Mouse (Mus musculus) erythroblast, adult 5-6 weeks (primary cell): ENCODE results near the gene Tmem87a. TPM values are rescaled to one million over a fixed set of nuclear protein-coding genes. Genes with fewer than 3 reads are reported as not detected.
A peak's percentile ranks its signal among the peaks of the same experiment; 100 is the strongest.

Experiments
- ATAC-seq: replicated peaks from 2 replicates; pipeline ENCODE4 v1.8.0; 2016; ENCODE audit warnings: moderate number of reproducible peaks, mild to moderate bottlenecking, moderate TSS enrichment, inconsistent platforms; ENCODE audit not compliant: poor library complexity, low FRiP score, severe bottlenecking
- total RNA-seq, 2 experiments: library from RNA; stranded (forward) in 1 of 2; stranded (reverse) in 1 of 2; fragments of 150-400 nt in 1 of 2; fragments of 200-764, 138-1000 nt in 1 of 2; gene quantifications; 2 replicates each; pipeline versions ENCODE4 v1.2.3 to v1.2.4; 2015 to 2017; ENCODE audit warnings: low replicate concordance in 2 of 2

The Tmem87a gene
- total RNA-seq, 2 experiments from 2014 or later, result 7.1 to 19.7 TPM

DNA sequence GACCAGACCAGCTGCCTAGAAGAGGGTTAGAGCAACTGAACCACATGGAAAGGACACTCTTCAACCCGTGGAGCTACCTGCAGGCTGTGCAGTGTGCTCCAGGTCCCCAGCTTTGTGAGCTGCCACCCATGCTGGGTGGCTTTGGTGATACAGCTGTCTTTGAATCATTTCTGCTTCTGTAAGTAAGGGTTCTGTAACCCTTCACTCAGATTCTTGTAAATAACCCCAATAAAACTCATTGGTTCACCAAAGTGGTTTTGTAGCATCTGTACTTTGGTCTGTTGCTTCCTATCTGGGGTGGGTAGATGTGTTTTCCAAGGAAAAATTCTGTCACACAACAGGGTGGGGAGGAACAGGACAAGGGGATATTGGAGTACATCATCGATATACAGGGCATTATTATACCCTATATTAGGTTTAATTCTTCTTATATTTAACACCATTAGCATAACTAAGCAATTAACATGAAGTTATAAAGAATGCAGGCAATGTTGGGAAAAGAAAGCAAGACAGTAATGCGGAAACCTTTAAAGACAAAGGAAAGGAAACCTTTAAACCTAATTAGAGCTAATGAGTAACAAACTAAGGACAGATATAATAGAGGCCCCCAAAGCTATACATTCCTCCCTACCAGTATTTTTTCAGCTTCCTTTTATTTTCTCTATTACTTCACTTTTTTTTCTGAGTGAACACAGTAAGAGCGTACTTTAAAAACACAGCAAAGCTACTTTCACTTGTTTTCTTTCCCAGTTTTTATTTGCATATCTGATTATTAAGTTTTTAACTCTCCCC is 36.3 kb downstream of the Tmem87a start:
- no peak for ATAC-seq

DNA sequence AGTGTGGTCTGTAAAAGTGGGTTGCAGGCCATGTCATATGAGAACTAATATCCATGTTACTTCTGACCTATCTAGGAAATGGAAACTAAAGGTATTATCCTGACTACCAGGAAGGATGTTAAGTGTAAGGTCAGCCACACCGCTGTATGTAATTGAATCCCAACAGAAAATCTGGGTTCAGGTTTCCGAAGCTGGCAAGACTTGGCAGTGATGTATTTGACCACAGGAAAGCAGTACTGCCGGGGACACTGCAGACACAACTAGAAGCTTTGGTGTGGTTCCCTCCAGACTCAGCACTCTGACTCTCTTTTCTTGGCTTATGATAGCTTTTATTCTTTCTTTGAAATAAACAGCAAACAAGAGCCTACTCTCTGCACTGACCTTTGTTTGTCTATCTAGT is 37.4 kb downstream of the Tmem87a start:
- no peak for ATAC-seq

DNA sequence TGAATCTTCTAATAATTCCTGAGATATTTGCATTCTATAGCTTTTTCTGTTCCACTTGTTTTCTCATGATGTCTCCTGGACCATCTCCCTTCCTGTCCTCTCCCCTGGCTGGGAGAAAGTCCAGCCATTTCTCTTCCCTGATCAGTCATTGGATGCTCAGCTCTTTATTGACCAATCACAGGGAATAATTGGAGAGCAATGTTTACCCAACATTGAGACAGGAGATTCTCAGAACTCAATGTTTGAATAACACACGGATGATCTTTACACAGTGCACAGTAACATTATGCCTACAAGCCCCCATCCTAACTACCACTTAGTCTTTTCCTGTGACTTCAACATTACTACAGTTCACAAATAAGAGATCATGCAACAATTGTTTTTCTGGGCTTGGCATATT is 43.5 kb downstream of the Tmem87a start:
- no peak for ATAC-seq

DNA sequence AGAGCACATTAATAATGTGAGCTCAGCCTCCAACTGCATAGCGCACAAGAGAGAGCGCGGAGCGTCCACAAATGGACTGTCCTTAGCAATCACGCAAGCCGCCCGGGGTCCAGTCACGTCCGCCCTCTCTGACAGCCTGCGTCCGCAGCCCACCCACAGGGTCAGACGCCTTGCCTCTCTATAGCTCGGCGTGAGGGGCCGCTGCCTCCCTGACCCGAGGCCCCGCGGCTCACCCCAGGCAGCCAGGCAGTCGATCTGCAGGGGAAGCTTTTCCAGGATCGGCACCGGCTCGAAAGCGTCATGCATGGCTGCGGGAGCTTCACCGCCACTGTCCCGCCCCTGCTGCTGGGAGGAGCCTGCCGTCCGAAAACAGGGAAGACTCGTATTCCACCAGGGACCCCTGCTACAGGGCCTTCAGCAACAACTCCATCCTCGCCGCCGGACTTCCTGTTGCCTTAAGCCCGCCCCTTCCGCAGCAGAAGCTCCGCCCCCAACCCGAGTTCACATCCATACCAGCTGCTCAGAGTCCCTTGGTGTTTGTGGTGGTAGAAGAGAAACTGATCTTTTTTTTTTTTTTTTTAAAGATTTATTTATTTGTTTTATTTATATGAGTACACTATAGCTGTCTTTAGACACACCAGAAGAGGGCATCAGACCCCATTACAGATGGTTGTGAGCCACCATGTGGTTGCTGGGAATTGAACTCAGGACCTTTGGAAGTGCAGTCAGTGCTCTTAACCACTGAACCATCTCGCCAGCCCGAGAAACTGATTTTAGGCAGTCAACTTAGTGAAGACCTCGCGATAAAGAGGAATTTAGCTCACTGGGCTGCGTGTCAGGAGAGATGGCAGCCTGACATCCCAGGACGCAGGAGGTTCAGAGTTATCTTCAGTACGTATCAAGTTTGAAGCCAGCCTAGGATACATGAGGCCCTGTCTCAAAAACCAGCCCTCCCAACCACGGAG is 50.9 kb downstream of the Tmem87a start, which contains the start of gene Vps39:
Vps39 (minus strand) TSS at position 456 of the 965 bp plus-strand sequence.
- peak; percentile 98 for ATAC-seq

DNA sequence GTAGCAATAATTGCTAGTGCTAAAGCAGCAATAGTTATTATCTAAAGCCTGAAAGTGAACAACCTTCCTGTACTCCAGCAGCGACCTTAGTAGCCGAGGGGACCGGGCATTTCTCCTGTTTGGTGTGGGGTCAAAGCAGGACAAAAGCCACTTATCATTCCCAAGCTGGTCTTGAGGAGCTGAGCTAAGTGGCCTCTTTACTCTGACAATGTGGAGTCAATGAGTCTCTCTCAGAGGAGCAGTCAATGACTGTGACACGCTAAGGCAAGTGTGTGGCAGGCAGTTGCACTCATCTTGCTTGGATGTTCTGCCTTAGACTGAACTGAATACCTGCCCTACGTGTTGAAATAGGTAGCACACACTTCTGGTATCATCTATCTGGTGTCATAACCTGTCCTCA is 52.6 kb downstream of the Tmem87a start:
- ATAC-seq, result no peak

DNA sequence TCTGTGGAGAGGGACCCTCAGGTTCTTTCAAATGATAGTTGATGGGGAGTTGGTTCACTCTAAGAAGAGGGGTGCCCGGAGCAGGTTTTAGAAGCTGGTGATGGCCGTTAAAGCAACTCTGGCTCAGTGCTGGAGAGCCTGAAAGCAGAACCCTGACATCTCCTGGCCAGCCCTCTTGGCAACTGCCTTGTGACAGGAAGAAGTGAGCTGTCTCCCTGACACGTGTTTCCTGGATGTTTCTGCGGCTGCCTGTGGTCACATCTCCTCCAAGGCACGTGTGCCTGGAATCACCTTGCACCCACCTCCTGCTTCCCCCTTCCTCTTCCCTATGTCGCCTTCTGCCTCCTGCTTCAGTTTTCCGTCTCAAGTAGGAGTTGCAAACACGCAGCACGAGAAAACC is 55.8 kb downstream of the Tmem87a start:
- no peak for ATAC-seq

DNA sequence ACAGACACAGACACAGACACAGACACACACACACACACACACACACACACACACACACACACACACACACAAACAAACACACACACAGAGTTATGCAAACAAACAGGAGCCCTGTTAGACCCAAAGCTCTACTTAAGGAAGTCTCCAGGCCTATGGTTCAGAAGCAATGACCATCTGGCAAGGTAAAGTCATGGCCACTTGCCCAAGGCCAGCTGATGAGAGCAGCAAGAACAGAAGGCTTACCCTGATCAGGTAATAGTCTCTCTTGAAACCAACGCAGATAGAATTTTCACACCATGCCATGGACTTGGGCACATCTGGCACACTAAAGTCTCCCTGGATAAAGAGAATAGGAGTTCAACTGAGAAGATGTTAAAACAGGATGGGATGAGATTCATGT is 62.2 kb downstream of the Tmem87a start:
- ATAC-seq, result no peak

DNA sequence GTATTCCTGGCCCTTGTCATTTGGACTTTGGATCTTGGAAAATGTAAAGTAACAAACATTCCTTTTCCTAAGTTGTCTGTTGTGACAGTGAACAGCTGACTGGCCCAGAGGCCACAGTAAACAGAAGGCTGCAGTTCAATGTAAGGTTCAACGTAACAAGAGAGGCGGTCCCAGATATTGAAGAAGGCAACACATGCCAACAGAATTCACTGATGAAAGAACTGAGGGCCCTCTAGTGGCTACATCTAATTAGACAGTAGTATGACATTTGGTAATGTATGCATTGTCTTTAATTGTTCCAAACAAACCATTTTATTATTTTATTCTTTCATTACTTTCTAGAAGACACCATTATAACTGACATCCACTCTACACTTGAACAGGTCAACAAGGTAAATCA is 66.0 kb downstream of the Tmem87a start:
- no peak for ATAC-seq

DNA sequence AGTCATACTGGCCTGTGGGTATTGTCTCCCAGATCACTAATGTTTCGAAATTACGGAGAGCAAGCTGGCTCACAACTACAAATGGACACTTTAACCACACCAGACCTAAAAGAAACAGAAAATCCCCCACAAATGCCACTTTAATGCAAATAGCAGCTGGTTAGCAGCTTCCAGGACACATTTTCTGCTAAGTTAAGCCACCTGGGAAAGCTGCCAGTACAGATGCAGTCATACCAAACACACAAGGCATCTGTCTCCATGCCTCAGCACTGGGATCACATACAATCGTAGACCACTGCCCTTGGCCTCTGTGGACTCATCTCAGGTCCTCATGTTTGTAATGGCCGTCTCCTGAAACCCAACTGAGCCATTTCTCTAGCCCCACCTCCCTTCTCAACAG is 72.3 kb downstream of the Tmem87a start:
- no peak for ATAC-seq

DNA sequence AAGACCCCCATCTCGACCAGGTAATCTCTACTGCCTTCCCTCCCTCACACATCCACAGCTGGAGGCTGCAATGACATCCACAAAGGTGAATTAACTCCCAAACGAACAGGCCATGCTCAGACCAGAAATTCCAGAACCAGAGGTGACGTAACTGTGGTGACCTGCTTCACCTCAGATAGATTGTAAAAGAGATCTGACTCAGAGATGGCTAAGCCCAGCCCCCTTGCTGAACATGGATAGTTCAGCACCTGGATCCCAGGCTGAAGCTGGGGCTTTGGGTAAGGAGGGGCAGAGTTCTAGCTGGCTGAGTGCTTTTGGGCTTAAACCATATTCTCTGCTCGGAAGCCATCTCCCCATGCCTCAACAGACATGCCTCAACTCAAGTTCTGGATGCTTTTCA is 88.8 kb downstream of the Tmem87a start:
- no peak for ATAC-seq

DNA sequence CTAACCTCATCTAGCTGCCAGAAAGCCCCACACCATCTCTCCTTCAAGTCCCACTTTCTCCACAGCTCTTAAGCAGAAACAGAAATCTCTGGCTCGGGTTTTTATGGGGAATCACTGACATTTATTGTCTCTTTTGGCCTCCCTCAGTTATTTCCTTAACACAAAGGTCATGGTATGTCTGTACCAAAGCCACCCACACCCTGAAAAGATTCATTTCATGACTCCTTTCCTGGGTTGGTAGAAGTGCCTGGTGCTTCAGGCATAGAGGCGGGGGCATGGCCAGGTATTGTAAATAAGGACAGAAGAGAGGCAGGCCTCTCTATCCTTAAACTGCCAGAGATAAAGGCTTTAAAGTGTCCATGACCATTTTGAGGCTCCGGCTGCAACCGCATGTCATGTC is 89.4 kb downstream of the Tmem87a start:
- no peak for ATAC-seq

DNA sequence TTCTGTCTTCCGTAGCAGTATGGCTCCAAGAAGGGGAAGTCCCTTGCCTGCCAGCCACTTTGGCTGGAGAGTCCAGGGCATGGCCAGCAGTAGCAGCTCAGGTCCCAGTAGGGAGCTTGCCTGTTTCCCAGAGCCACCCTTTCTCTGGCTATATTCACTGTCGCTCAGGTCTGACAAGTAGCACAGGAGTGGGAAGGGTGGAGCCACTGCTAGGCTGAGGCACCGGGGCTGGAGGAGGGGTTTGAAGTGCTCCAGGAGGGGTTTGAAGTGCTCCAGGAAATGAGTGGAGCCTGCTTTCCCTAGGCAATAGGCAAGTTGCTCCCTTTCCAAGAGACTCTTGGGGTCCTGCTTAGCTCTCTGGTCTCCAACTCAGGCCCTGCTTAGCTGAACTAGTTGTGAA is 89.9 kb downstream of the Tmem87a start, which contains the start of gene Pla2g4f:
Pla2g4f (minus strand) TSS at position 190 of the 400 bp plus-strand sequence.
- no peak for ATAC-seq

DNA sequence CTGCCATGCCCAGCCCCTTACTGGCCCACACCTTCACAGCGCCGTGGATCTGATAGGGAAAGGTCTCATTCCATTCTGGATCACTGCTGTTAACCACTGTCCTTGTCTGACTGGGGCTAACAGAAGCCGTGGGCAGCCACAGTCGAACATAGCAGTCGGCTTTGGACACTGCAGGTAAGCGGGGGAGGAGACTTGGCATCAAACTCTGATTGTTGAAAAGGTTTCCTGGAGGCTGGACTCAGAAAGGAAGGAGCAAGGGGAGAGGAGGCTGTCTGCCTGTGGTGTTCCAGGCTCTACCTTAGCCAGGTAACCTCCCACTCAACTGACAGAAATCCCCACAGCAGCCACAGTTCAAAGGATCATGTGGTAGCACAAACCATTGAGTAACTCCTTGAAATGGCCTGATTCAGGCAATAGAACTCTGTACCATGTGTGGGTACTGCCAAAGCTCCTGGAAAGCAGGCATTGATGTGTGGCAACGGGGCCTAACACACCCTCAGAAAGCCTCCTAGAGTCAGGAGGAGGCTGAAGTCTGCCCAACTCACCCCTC is 91.6 kb downstream of the Tmem87a start:
- ATAC-seq, result no peak

Other genes starting within 250 kb of the Tmem87a start
- 13.2 and 23.2 TPM in 2 replicates for gene Ehd4, start 249.5 kb downstream of the Tmem87a start, total RNA-seq (2015; ENCODE audit: low replicate concordance)
- 7.8 and 9.2 TPM in 2 replicates for gene Ehd4, start 249.5 kb downstream of the Tmem87a start, total RNA-seq (2017; ENCODE audit: low replicate concordance)
- gene Pla2g4e, start 158.8 kb downstream of the Tmem87a start, total RNA-seq (2015; ENCODE audit: low replicate concordance), result not detected in 2 replicates
- gene Pla2g4e, start 158.8 kb downstream of the Tmem87a start, total RNA-seq (2017; ENCODE audit: low replicate concordance), result not detected in 2 replicates
- not detected in 2 replicates for gene Pla2g4d, start 114.9 kb downstream of the Tmem87a start, total RNA-seq (2015; ENCODE audit: low replicate concordance)
- not detected in 2 replicates for gene Pla2g4d, start 114.9 kb downstream of the Tmem87a start, total RNA-seq (2017; ENCODE audit: low replicate concordance)
- gene Pla2g4f, start 89.9 kb downstream of the Tmem87a start, total RNA-seq (2015; ENCODE audit: low replicate concordance), result not detected in 2 replicates
- not detected in 2 replicates for gene Pla2g4f, start 89.9 kb downstream of the Tmem87a start, total RNA-seq (2017; ENCODE audit: low replicate concordance)
- 8.8 and 13.2 TPM in 2 replicates for gene Vps39, start 51.0 kb downstream of the Tmem87a start, total RNA-seq (2015; ENCODE audit: low replicate concordance)
- 8.8 and 10.6 TPM in 2 replicates for gene Vps39, start 51.0 kb downstream of the Tmem87a start, total RNA-seq (2017; ENCODE audit: low replicate concordance)
- gene Ganc, start 217 bp downstream of the Tmem87a start, total RNA-seq (2015; ENCODE audit: low replicate concordance), result 3.8 and 5.2 TPM in 2 replicates
- 5.2 and 22.6 TPM in 2 replicates for gene Ganc, start 217 bp downstream of the Tmem87a start, total RNA-seq (2017; ENCODE audit: low replicate concordance)
- gene Capn3, start 51.9 kb upstream of the Tmem87a start, total RNA-seq (2015; ENCODE audit: low replicate concordance), result not detected in 2 replicates
- 0.51 TPM in 1 of 2 replicates, not detected in the other for gene Capn3, start 51.9 kb upstream of the Tmem87a start, total RNA-seq (2017; ENCODE audit: low replicate concordance)
- 20.4 and 23.2 TPM in 2 replicates for gene Zfp106, start 159.7 kb upstream of the Tmem87a start, total RNA-seq (2015; ENCODE audit: low replicate concordance)
- 25.0 and 39.2 TPM in 2 replicates for gene Zfp106, start 159.7 kb upstream of the Tmem87a start, total RNA-seq (2017; ENCODE audit: low replicate concordance)
- 29.0 and 45.9 TPM in 2 replicates for gene Snap23, start 163.6 kb upstream of the Tmem87a start, total RNA-seq (2015; ENCODE audit: low replicate concordance)
- 52.9 and 87.4 TPM in 2 replicates for gene Snap23, start 163.6 kb upstream of the Tmem87a start, total RNA-seq (2017; ENCODE audit: low replicate concordance)
- gene Haus2, start 205.3 kb upstream of the Tmem87a start, total RNA-seq (2015; ENCODE audit: low replicate concordance), result 4.2 and 7.9 TPM in 2 replicates
- gene Haus2, start 205.3 kb upstream of the Tmem87a start, total RNA-seq (2017; ENCODE audit: low replicate concordance), result 3.0 and 5.2 TPM in 2 replicates
- 1.3 and 1.9 TPM in 2 replicates for gene Lrrc57, start 205.4 kb upstream of the Tmem87a start, total RNA-seq (2015; ENCODE audit: low replicate concordance)
- gene Lrrc57, start 205.4 kb upstream of the Tmem87a start, total RNA-seq (2017; ENCODE audit: low replicate concordance), result 7.8 and 12.0 TPM in 2 replicates
- gene Stard9, start 225.0 kb upstream of the Tmem87a start, total RNA-seq (2015; ENCODE audit: low replicate concordance), result 0.84 and 7.1 TPM in 2 replicates
- gene Stard9, start 225.0 kb upstream of the Tmem87a start, total RNA-seq (2017; ENCODE audit: low replicate concordance), result 0.94 and 1.1 TPM in 2 replicates